Mouse (Mus musculus): ENCODE results near the gene Ext2. TPM values are rescaled to one million over a fixed set of nuclear protein-coding genes. Genes with fewer than 3 reads are reported as not detected.

Ext2 gene
- total and polyA plus RNA-seq, 3 experiments: 28.9 to 44.0 (median 43.8) TPM

DNA sequence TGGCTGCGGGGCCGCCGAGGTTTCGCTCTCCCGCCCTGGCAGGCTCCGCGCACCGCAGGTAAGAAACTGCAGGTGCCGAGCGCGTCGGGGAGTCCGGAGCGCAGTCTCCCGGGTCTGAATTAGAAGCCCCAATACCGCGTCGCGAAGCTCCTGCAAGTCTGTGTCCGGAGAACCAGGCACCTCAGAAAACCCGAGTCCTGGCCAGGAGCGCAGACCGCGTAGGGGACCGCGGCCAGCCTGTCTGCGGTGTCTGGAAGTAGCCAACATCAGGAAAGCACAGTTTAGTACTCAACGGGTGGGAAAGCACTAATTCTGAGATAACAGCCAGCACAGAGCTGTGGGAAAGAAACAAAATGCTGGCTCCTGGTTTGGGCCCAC is 179.0 kb downstream of the Ext2 start:
- no peaks in the 10 kb centered on the region for H3K36me3 ChIP-seq (ENCODE audit: control insufficient read depth, insufficient read depth, low read length)
- H3K4me1 ChIP-seq (ENCODE audit: control insufficient read depth, insufficient read depth, low read length): no peaks in the 10 kb centered on the region; the same call in 1 of the 2 replicates
- TF ChIP-seq POLR2A (IDR thresholded peaks at IDR 0.05; ENCODE audit: insufficient read depth, low read depth, low read length) (no peak), CTCF (IDR thresholded peaks at IDR 0.05) (no peak)
- peaks cover 39% of the 10 kb centered on the region for H3K27me3 ChIP-seq (ENCODE audit: control insufficient read depth, insufficient read depth, low read length)
- no peak overlapping the region for H3K9ac ChIP-seq (ENCODE audit: low read depth, low read length)
- H3K27ac ChIP-seq: no peak overlapping the region
- WGBS: 18% methylated on average over 28 of the region's 28 CpGs
- intact Hi-C loops (cut with DNase I): no loop called here
- no peak for DNase-seq
- H3K4me3 ChIP-seq: peak overlapping the region; percentile 51
- H3K79me2 ChIP-seq (replicated peaks; ENCODE audit: control insufficient read depth, insufficient read depth, low read length): no peaks in the 10 kb centered on the region

DNA sequence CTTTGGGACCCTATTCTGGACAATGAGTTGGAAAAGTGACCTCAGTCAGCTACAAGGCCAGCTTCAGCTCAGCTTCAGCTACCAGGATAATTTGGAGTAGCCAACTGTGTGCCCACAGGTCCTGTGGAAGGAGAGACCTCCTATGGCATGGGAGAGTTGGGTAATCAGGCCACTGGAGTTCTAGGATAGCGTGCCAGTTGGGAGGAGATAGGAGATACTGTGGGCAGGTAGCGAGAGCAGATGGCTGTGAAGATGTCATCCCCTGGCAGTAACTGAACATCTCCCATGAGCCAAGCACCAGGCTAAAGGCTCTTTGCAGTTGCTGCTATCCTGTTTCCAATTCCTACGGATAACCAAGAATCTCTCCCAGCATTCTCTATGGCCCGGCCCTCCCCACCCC is 187.8 kb downstream of the Ext2 start:
- peaks cover 2% of the 10 kb centered on the region; the same call in 1 of the 2 replicates for H3K27me3 ChIP-seq (ENCODE audit: control insufficient read depth, insufficient read depth, low read length)
- H3K27ac ChIP-seq: no peak overlapping the region
- no peaks in the 10 kb centered on the region; the same call in 1 of the 2 replicates for H3K4me1 ChIP-seq (ENCODE audit: control insufficient read depth, insufficient read depth, low read length)
- H3K4me3 ChIP-seq: no peak overlapping the region
- H3K9ac ChIP-seq (ENCODE audit: low read depth, low read length): no peak overlapping the region
- no peaks in the 10 kb centered on the region for H3K36me3 ChIP-seq (ENCODE audit: control insufficient read depth, insufficient read depth, low read length)
- intact Hi-C loops (cut with DNase I): no loop called here
- H3K79me2 ChIP-seq (replicated peaks; ENCODE audit: control insufficient read depth, insufficient read depth, low read length): no peaks in the 10 kb centered on the region
- no peak for DNase-seq
- TF ChIP-seq CTCF (IDR thresholded peaks at IDR 0.05): no peak
- 87% methylated on average over 4 of the region's 4 CpGs for WGBS

GRCm38 (mm10) chr2:93624665-93625408 is 197.5 kb downstream of the Ext2 start:
- H3K27me3 ChIP-seq (ENCODE audit: control insufficient read depth, insufficient read depth, low read length): no peaks in the 10 kb centered on the region
- WGBS: 54% methylated on average over 13 of the region's 13 CpGs
- intact Hi-C loops (cut with DNase I): no loop called here

DNA sequence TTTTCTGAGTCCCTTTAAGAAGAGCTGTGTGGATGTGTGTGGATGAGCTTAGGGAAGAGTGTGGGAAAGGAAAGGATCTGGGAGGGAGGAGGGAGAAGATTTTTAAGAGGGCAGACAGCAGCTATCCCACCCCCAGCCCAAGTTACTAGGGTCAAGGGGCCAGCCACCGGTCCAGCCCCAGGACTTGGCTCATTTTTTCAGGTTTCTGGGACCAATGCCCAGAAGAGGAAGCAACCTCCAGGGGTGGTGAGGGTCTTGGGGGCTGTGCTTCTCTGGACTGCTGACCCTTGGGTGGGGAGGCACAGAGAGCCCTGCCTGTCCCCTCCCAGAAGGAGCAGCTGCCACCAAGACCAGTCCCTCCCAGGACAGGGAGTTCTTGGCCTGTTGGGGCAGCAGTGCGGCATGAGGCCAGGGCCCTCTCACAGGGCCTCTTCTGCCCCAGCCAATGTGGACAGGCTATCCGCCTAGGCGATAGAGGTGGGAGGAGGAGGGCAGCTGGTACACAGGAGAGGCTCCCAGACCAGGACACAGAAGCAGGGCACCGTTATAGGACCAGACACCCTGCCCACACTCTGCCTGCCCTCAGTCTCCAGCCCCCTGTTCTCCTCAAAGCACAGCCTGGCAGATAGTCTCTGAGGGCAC is 203.0 kb downstream of the Ext2 start:
- peak; percentile 64 to 79 for DNase-seq
- no peaks in the 10 kb centered on the region for H3K36me3 ChIP-seq (ENCODE audit: control insufficient read depth, insufficient read depth, low read length)
- no peaks in the 10 kb centered on the region for H3K27me3 ChIP-seq (ENCODE audit: control insufficient read depth, insufficient read depth, low read length)
- intact Hi-C loops (cut with DNase I): no loop called here
- H3K4me3 ChIP-seq: no peak overlapping the region
- peak overlapping the region; percentile 70 for H3K27ac ChIP-seq
- 33% methylated on average over 5 of the region's 5 CpGs for whole genome bisulfite sequencing
- H3K79me2 ChIP-seq (replicated peaks; ENCODE audit: control insufficient read depth, insufficient read depth, low read length): no peaks in the 10 kb centered on the region
- TF ChIP-seq EP300 (IDR thresholded peaks at IDR 0.05; ENCODE audit: insufficient read depth, low read depth, low read length): 0 out of 2 replicates have a peak, but pooled peaks have one; percentile 8
- TF ChIP-seq CTCF (IDR thresholded peaks at IDR 0.05): peak; percentile 40
- TF ChIP-seq POLR2A (IDR thresholded peaks at IDR 0.05; ENCODE audit: insufficient read depth, low read depth, low read length): 0 out of 2 replicates have a peak, but pooled peaks have one; percentile 15
- no peak overlapping the region for H3K9ac ChIP-seq (ENCODE audit: low read depth, low read length)
- no peaks in the 10 kb centered on the region; the same call in 1 of the 2 replicates for H3K4me1 ChIP-seq (ENCODE audit: control insufficient read depth, insufficient read depth, low read length)

More at GRCm38 (mm10) chr2:93624665-93625408, 197.5 kb downstream of the Ext2 start:
- Histone ChIP-seq H3K36me3 (ENCODE audit: control insufficient read depth, insufficient read depth, low read length) (no peaks in the 10 kb centered on the region), H3K79me2 (replicated peaks; ENCODE audit: control insufficient read depth, insufficient read depth, low read length) (no peaks in the 10 kb centered on the region), H3K4me3 (no peak overlapping the region), H3K4me1 (ENCODE audit: control insufficient read depth, insufficient read depth, low read length) (no peaks in the 10 kb centered on the region), H3K9ac (ENCODE audit: low read depth, low read length) (no peak overlapping the region), H3K27ac (no peak overlapping the region)
- TF ChIP-seq EP300 (IDR thresholded peaks at IDR 0.05; ENCODE audit: insufficient read depth, low read depth, low read length) (no peak), POLR2A (IDR thresholded peaks at IDR 0.05; ENCODE audit: insufficient read depth, low read depth, low read length) (no peak), CTCF (IDR thresholded peaks at IDR 0.05) (no peak)
- no peak for DNase-seq

GRCm38 (mm10) chr2:93618447-93619199 is 203.7 kb downstream of the Ext2 start:
- H3K27me3 ChIP-seq (ENCODE audit: control insufficient read depth, insufficient read depth, low read length): no peaks in the 10 kb centered on the region
- no peaks in the 10 kb centered on the region; the same call in 1 of the 2 replicates for H3K4me1 ChIP-seq (ENCODE audit: control insufficient read depth, insufficient read depth, low read length)
- no peak for TF ChIP-seq POLR2A (IDR thresholded peaks at IDR 0.05; ENCODE audit: insufficient read depth, low read depth, low read length)
- no peak for TF ChIP-seq EP300 (IDR thresholded peaks at IDR 0.05; ENCODE audit: insufficient read depth, low read depth, low read length)
- TF ChIP-seq CTCF (IDR thresholded peaks at IDR 0.05): no peak
- no peak overlapping the region; the same call in 1 of the 2 replicates for H3K27ac ChIP-seq
- no peaks in the 10 kb centered on the region for H3K36me3 ChIP-seq (ENCODE audit: control insufficient read depth, insufficient read depth, low read length)
- no peak overlapping the region for H3K9ac ChIP-seq (ENCODE audit: low read depth, low read length)
- no peak overlapping the region for H3K4me3 ChIP-seq
- WGBS: 71% methylated on average over 19 of the region's 19 CpGs
- no peak for DNase-seq
- intact Hi-C loops (cut with DNase I): no loop called here
- no peaks in the 10 kb centered on the region for H3K79me2 ChIP-seq (replicated peaks; ENCODE audit: control insufficient read depth, insufficient read depth, low read length)

Measured in heart, adult 2 months (tissue).